Mouse (Mus musculus) liver, embryonic 11.5 days (tissue): ENCODE data around the gene Ppp1r35. TPM values are rescaled to one million over a fixed set of nuclear protein-coding genes. Genes with fewer than 3 reads are reported as not detected.

Experiments used
- ATAC-seq: fragments of 200-750 bp; cut with Nextera tagmentation; replicated peaks from 2 replicates; pipeline ENCODE4 v1.8.0; 2017; ENCODE audit warnings: moderate number of reproducible peaks, mild to moderate bottlenecking, moderate TSS enrichment, moderate library complexity; ENCODE audit not compliant: low FRiP score
- DNase-seq: peaks from one replicate; pipeline ENCODE4 v3.0.0-alpha.2; 2017; ENCODE audit warnings: low spot score
- H3K27ac ChIP-seq: fragments of 300-500 bp; sonication (generic); 2 replicates; pipeline ENCODE4 v1.5.1; 2014; ENCODE audit warnings: mild to moderate bottlenecking, low read depth, low read length, control low read depth
- H3K27me3 ChIP-seq: fragments of 300-500 bp; sonication (generic); replicated peaks from 2 replicates; pipeline ENCODE4 v1.6.1; 2014; ENCODE audit warnings: low read length, mixed read lengths; ENCODE audit not compliant: control insufficient read depth, insufficient read depth
- H3K36me3 ChIP-seq: fragments of 300-500 bp; sonication (generic); 2 replicates; pipeline ENCODE4 v1.6.1; 2014; ENCODE audit warnings: mild to moderate bottlenecking, low read length, moderate library complexity, mixed read lengths; ENCODE audit not compliant: control insufficient read depth, insufficient read depth
- H3K4me1 ChIP-seq: fragments of 300-500 bp; sonication (generic); replicated peaks from 2 replicates; pipeline ENCODE4 v1.6.1; 2014; ENCODE audit warnings: low read length, mixed read lengths; ENCODE audit not compliant: control insufficient read depth, insufficient read depth
- H3K4me2 ChIP-seq: fragments of 300-500 bp; sonication (generic); 2 replicates; pipeline ENCODE4 v1.6.1; 2014; ENCODE audit warnings: mild to moderate bottlenecking, control low read depth, moderate library complexity
- H3K4me3 ChIP-seq: fragments of 300-500 bp; sonication (generic); 2 replicates; pipeline ENCODE4 v1.5.1; 2014; ENCODE audit warnings: low read depth, low read length, control low read depth
- H3K9ac ChIP-seq: fragments of 300-500 bp; sonication (generic); 2 replicates; pipeline ENCODE4 v1.6.1; 2014; ENCODE audit warnings: low read depth, low read length, control low read depth
- H3K9me3 ChIP-seq: fragments of 300-500 bp; sonication (generic); 2 replicates; pipeline ENCODE4 v1.6.1; 2016; ENCODE audit warnings: low read length, inconsistent platforms, mixed read lengths; ENCODE audit not compliant: control insufficient read depth
- WGBS: fragments of 180-500 bp; shearing (Covaris S2); extraction: QIAGEN DNeasy Blood & Tissue Kit; methylation state at CpG from one replicate; pipeline ENCODE4 v1.1.7; 2014; 5-methylcytosine and 5-hydroxymethylcytosine counted together
- polyA plus RNA-seq: library from polyadenylated mRNA; unstranded; fragments of >200 nt; fragmentation: Nextera tagmentation; extraction: Ambion mirVana; gene quantifications from 2 replicates; pipeline ENCODE4 v1.2.1, GENCODE M21; 2014

The Ppp1r35 gene
- polyA plus RNA-seq, 1 experiment from 2014 or later: 55.0 TPM

DNA sequence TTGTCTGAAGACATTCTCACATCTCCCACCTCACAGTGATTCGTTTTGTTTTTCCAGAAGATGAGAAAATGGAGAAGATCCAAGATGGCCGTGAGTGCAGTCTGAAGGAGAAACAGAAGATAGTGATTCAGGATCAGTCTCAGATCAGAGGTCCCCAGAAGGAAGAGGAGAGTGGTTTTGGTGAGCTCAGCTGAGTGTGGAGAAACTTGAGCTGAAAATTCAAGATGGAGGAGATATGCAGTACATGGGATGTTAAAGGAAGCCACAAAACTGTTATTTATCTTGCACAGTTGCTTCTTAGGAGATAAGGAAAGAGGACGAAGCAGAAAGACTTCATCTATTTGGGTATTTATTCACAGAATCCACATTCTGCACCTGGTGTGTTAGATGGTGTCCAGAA, 22.3 kb downstream of the Ppp1r35 start:
- no peaks in the 10 kb centered on the region for H3K27me3 ChIP-seq
- H3K36me3 ChIP-seq: no peaks in the 10 kb centered on the region
- no peak overlapping the region for H3K9ac ChIP-seq
- no peak overlapping the region for H3K4me3 ChIP-seq
- no peak for DNase-seq
- no peaks in the 10 kb centered on the region for H3K9me3 ChIP-seq
- H3K27ac ChIP-seq: no peak overlapping the region
- 62% methylated on average over 3 of the region's 3 CpGs for WGBS
- H3K4me1 ChIP-seq: no peaks in the 10 kb centered on the region
- no peak overlapping the region for H3K4me2 ChIP-seq
- ATAC-seq: no peak

GRCm38 (mm10) chr5:137806158-137806557, 27.5 kb downstream of the Ppp1r35 start:
- H3K4me2 ChIP-seq: no peak overlapping the region
- no peak for ATAC-seq
- H3K27ac ChIP-seq: no peak overlapping the region
- no peak for DNase-seq
- H3K4me3 ChIP-seq: no peak overlapping the region
- H3K27me3 ChIP-seq: no peaks in the 10 kb centered on the region
- no peaks in the 10 kb centered on the region for H3K36me3 ChIP-seq
- no peak overlapping the region for H3K9ac ChIP-seq
- no peaks in the 10 kb centered on the region for H3K4me1 ChIP-seq
- 49% methylated on average over 1 of the region's 1 CpGs for WGBS
- no peaks in the 10 kb centered on the region for H3K9me3 ChIP-seq

GRCm38 (mm10) chr5:137808316-137808715, 29.7 kb downstream of the Ppp1r35 start:
- ATAC-seq: no peak

GRCm38 (mm10) chr5:137817466-137818222, 39.0 kb downstream of the Ppp1r35 start:
- Histone ChIP-seq H3K4me2 (no peak overlapping the region), H3K9me3 (no peaks in the 10 kb centered on the region), H3K27me3 (no peaks in the 10 kb centered on the region), H3K9ac (no peak overlapping the region), H3K36me3 (no peaks in the 10 kb centered on the region), H3K4me1 (no peaks in the 10 kb centered on the region), H3K27ac (no peak overlapping the region), H3K4me3 (no peak overlapping the region)
- DNase-seq (no peak), ATAC-seq (no peak)
- 62% methylated on average over 4 of the region's 4 CpGs for WGBS

More at GRCm38 (mm10) chr5:137808316-137808715, 29.7 kb downstream of the Ppp1r35 start:
- DNase-seq: no peak
- no peaks in the 10 kb centered on the region for H3K36me3 ChIP-seq
- H3K9me3 ChIP-seq: no peaks in the 10 kb centered on the region
- H3K9ac ChIP-seq: no peak overlapping the region
- no peaks in the 10 kb centered on the region for H3K27me3 ChIP-seq
- H3K27ac ChIP-seq: no peak overlapping the region
- WGBS: 83% methylated on average over 5 of the region's 5 CpGs
- no peak overlapping the region for H3K4me2 ChIP-seq
- H3K4me3 ChIP-seq: no peak overlapping the region
- H3K4me1 ChIP-seq: no peaks in the 10 kb centered on the region

DNA sequence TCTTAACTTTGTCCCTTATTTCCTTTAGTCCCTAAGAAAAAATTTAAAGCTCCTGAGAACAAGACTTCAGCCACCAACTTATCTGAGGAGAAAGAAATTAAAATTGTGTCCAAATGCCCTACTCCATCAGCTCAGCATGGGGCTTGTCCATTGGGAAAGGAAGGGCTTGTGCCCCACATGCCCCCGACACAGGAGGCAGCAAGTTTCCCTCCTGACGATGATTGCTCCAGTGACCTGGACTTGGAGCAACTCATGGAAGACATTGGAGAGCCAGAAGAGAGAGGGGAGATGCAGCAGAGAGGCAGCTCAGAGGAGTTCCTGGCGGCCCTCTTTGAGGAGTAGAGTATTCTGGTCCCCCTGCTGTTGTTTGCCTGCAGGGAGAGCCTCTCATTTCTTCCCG, 43.5 kb downstream of the Ppp1r35 start:
- Histone ChIP-seq H3K9ac (no peak overlapping the region), H3K4me1 (no peaks in the 10 kb centered on the region), H3K27ac (no peak overlapping the region), H3K27me3 (no peaks in the 10 kb centered on the region), H3K4me2 (no peak overlapping the region), H3K9me3 (no peaks in the 10 kb centered on the region), H3K4me3 (no peak overlapping the region), H3K36me3 (no peaks in the 10 kb centered on the region)
- no peak for DNase-seq
- 68% methylated on average over 4 of the region's 4 CpGs for WGBS
- no peak for ATAC-seq

DNA sequence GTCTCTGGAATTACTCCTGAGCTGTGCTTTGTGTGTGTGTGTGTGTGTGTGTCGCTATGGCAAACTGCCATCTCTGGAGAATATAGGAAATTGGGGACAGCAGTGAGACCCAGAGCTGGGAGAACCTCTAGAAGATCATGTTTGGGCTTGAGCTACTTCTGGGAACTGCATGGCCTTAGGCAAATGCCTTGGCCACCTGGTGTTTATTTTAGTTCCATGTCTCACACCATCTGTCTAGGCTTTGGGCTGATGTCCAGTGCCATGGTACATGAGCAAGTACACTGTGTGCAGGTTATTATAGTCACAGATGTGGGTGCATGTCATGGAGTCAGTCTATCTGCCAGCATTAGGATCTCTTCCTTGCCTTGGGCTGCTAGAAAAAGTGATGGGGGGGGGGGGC, 44.0 kb downstream of the Ppp1r35 start:
- no peak for ATAC-seq

DNA sequence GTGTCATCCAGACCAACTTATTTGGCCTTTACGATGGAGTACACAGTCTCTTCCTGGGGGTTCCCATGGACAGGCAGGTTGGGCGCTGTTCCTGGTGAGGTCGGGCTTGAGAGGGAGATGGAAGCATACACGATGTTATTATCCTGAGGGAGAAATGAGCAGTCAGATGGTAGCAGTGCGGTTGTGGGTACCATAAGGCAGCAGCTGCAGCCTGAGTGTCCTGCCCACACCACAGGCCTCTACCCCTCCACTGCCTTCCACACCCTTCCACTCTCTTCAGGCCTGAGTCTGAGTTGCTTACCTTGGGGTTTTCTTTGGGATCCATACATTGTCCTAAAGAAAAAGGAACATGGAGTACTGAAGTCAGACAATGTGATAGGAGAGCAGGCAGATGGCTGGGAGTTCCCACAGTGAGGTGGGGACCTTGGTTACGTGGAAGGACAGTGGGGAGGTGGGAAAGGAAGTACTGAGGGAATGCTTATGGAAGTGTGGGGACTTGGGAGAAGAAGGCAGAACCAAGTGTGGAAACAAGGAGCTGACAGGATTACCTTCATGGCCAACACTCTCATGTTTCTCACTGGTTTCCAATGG, 44.9 kb downstream of the Ppp1r35 start:
- H3K4me3 ChIP-seq: no peak overlapping the region
- no peaks in the 10 kb centered on the region for H3K36me3 ChIP-seq
- no peak for DNase-seq
- H3K27me3 ChIP-seq: no peaks in the 10 kb centered on the region
- no peak overlapping the region for H3K27ac ChIP-seq
- H3K4me1 ChIP-seq: no peaks in the 10 kb centered on the region
- no peak overlapping the region for H3K4me2 ChIP-seq
- 75% methylated on average over 6 of the region's 6 CpGs for WGBS
- no peak for ATAC-seq
- no peaks in the 10 kb centered on the region for H3K9me3 ChIP-seq
- H3K9ac ChIP-seq: no peak overlapping the region

More for the DNA sequence above, 44.0 kb downstream of the Ppp1r35 start:
- no peak overlapping the region for H3K9ac ChIP-seq
- no peaks in the 10 kb centered on the region for H3K27me3 ChIP-seq
- no peaks in the 10 kb centered on the region for H3K36me3 ChIP-seq
- H3K4me3 ChIP-seq: no peak overlapping the region
- no peak overlapping the region for H3K27ac ChIP-seq
- no peaks in the 10 kb centered on the region for H3K4me1 ChIP-seq
- no peak overlapping the region for H3K4me2 ChIP-seq
- DNase-seq: no peak
- 72% methylated on average over 1 of the region's 1 CpGs for WGBS
- no peaks in the 10 kb centered on the region for H3K9me3 ChIP-seq

- H3K4me3 ChIP-seq: no peak overlapping the region
- 73% methylated on average over 3 of the region's 3 CpGs for WGBS
Measured at GRCm38 (mm10) chr5:137825030-137825429, 46.4 kb downstream of the Ppp1r35 start.

DNA sequence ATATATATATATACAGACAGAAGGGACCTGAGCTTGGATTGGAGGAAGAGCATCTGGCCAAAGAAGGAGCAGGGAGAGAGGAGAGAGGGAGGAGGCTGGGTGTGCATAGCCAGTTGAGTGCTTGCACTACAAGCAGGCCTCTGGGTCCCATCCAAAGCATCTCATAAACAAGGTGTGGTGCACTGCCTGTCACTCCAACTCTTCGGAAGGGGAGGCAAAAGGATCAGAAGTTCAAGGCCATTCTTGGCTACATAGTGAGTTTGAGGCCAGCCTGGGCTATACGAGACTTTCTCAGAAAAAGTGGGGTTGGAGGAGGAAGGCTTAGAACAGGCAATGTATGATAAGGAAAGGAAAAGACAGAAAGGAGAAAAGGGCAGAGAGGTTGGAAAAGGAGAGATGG, 47.3 kb downstream of the Ppp1r35 start:
- Histone ChIP-seq H3K4me3 (no peak overlapping the region), H3K9ac (no peak overlapping the region), H3K9me3 (no peaks in the 10 kb centered on the region), H3K27ac (no peak overlapping the region), H3K27me3 (no peaks in the 10 kb centered on the region), H3K36me3 (no peaks in the 10 kb centered on the region), H3K4me1 (no peaks in the 10 kb centered on the region), H3K4me2 (no peak overlapping the region)
- DNase-seq (no peak), ATAC-seq (no peak)
- 71% methylated on average over 2 of the region's 2 CpGs for WGBS

More at GRCm38 (mm10) chr5:137825030-137825429, 46.4 kb downstream of the Ppp1r35 start:
- no peak for ATAC-seq
- Histone ChIP-seq H3K4me2 (no peak overlapping the region), H3K36me3 (no peaks in the 10 kb centered on the region), H3K27me3 (no peaks in the 10 kb centered on the region), H3K4me1 (no peaks in the 10 kb centered on the region), H3K9me3 (no peaks in the 10 kb centered on the region), H3K9ac (no peak overlapping the region), H3K27ac (no peak overlapping the region)
- no peak for DNase-seq
